Mouse (Mus musculus) liver, embryonic 14.5 days (tissue): ENCODE results near the gene Gm20458.

Source experiments
- CTCF ChIP-seq: IDR thresholded peaks from 2 replicates; pipeline ENCODE4 v1.5.1; 2016; ENCODE audit warnings: antibody characterized with exemption, low read depth, control low read depth
- EP300 ChIP-seq: IDR thresholded peaks from 2 replicates; pipeline ENCODE4 v1.6.1; 2016; ENCODE audit warnings: antibody characterized with exemption, low read depth

- TF ChIP-seq CTCF: no peak
- no peak for TF ChIP-seq EP300
Observed at GRCm38 (mm10) chr2:164441155-164441554, 19.6 kb upstream of the Gm20458 start.
